Mouse (Mus musculus): ENCODE measurements at regions not wholly inside any gene's neighbourhood (a gene's known extent, or its start where the extent isn't known, plus 50 kb on each side); places are given as distances from the start of the nearest gene placed in this dataset.

GRCm38 (mm10) chr12:36913364-36913763 is 195.0 kb upstream of the Meox2 start:
- no peak for DNase-seq (ENCODE audit: low read depth, low spot score)
- no peak overlapping the region for H3K9ac ChIP-seq (ENCODE audit: control insufficient read depth, low read depth, low read length, poor library complexity, severe bottlenecking)

GRCm38 (mm10) chr12:36917576-36918106 is 190.7 kb upstream of the Meox2 start:
- Histone ChIP-seq H3K4me3 (ENCODE audit: control insufficient read depth in 1 of 2, insufficient read depth in 1 of 2, low read depth in 2 of 2, low read length in 2 of 2) (no peak overlapping the region), H3K79me2 (ENCODE audit: control insufficient read depth, insufficient read depth, low read length, poor library complexity) (no peaks in the 10 kb centered on the region), H3K9me3 (replicated peaks; ENCODE audit: insufficient read depth, low read length) (no peaks in the 10 kb centered on the region), H3K27me3 (ENCODE audit: control insufficient read depth in 1 of 2, insufficient read depth in 2 of 2, low read length in 2 of 2) (no peaks in the 10 kb centered on the region), H3K36me3 (ENCODE audit: control insufficient read depth in 1 of 2, insufficient read depth in 2 of 2, low read length in 2 of 2) (no peaks in the 10 kb centered on the region), H3K9ac (ENCODE audit: control insufficient read depth, low read depth, low read length, poor library complexity, severe bottlenecking) (no peak overlapping the region), H3K27ac (ENCODE audit: control insufficient read depth, low read depth, low read length) (no peak overlapping the region), H3K4me1 (ENCODE audit: control insufficient read depth in 1 of 2, insufficient read depth in 2 of 2, low read length in 2 of 2) (no peaks in the 10 kb centered on the region)
- TF ChIP-seq JUND (IDR thresholded peaks at IDR 0.05; ENCODE audit: low read depth, low read length), result no peak
- TF ChIP-seq TAL1 (IDR thresholded peaks at IDR 0.05; ENCODE audit: low read length), result no peak
- TF ChIP-seq POLR2A (IDR thresholded peaks at IDR 0.05; ENCODE audit: control insufficient read depth in 1 of 2, insufficient read depth in 1 of 2, low read depth in 1 of 2, low read length in 2 of 2, poor library complexity in 1 of 2), result no peak
- TF ChIP-seq GATA1 (IDR thresholded peaks at IDR 0.05; ENCODE audit: low read depth, low read length), result no peak
- no peak for TF ChIP-seq UBTF (IDR thresholded peaks at IDR 0.05; ENCODE audit: borderline replicate concordance, insufficient read depth, low read depth, low read length)
- TF ChIP-seq NRF1 (IDR thresholded peaks at IDR 0.05; ENCODE audit: insufficient read depth, low read depth, low read length, poor library complexity, severe bottlenecking), result no peak
- no peak for TF ChIP-seq MAX (IDR thresholded peaks at IDR 0.05; ENCODE audit: low read length)
- TF ChIP-seq GABPA (IDR thresholded peaks at IDR 0.05; ENCODE audit: low read depth, low read length), result no peak
- no peak for TF ChIP-seq TCF12 (IDR thresholded peaks at IDR 0.05; ENCODE audit: low read depth, low read length)
- no peak for TF ChIP-seq MYB (IDR thresholded peaks at IDR 0.05; ENCODE audit: low read depth, low read length)
- no peak for DNase-seq (ENCODE audit: low read depth, low spot score)

More at GRCm38 (mm10) chr12:36913364-36913763, 195.0 kb upstream of the Meox2 start:
- no peaks in the 10 kb centered on the region for H3K9me3 ChIP-seq (replicated peaks; ENCODE audit: insufficient read depth, low read length)
- H3K27ac ChIP-seq (ENCODE audit: control insufficient read depth, low read depth, low read length), result no peak overlapping the region
- H3K27me3 ChIP-seq (ENCODE audit: control insufficient read depth in 1 of 2, insufficient read depth in 2 of 2, low read length in 2 of 2), result no peaks in the 10 kb centered on the region
- no peak overlapping the region for H3K4me3 ChIP-seq (ENCODE audit: control insufficient read depth in 1 of 2, insufficient read depth in 1 of 2, low read depth in 2 of 2, low read length in 2 of 2)
- H3K36me3 ChIP-seq (ENCODE audit: control insufficient read depth in 1 of 2, insufficient read depth in 2 of 2, low read length in 2 of 2), result no peaks in the 10 kb centered on the region
- no peaks in the 10 kb centered on the region for H3K4me1 ChIP-seq (ENCODE audit: control insufficient read depth in 1 of 2, insufficient read depth in 2 of 2, low read length in 2 of 2)
- TF ChIP-seq MYB (IDR thresholded peaks at IDR 0.05; ENCODE audit: low read depth, low read length), result no peak
- TF ChIP-seq E2F4 (IDR thresholded peaks at IDR 0.05; ENCODE audit: borderline replicate concordance, low read depth, low read length), result no peak
- TF ChIP-seq ZMIZ1 (IDR thresholded peaks at IDR 0.05; ENCODE audit: low read depth, low read length), result no peak
- no peak for TF ChIP-seq GATA1 (IDR thresholded peaks at IDR 0.05; ENCODE audit: low read depth, low read length)
- no peak for TF ChIP-seq USF1 (IDR thresholded peaks at IDR 0.05; ENCODE audit: low read depth, low read length)
- TF ChIP-seq CHD2 (IDR thresholded peaks at IDR 0.05; ENCODE audit: low read length), result no peak
- TF ChIP-seq ZNF384 (IDR thresholded peaks at IDR 0.05; ENCODE audit: low read depth, low read length), result no peak
- TF ChIP-seq SIN3A (IDR thresholded peaks at IDR 0.05; ENCODE audit: low read length), result no peak
- no peak for TF ChIP-seq UBTF (IDR thresholded peaks at IDR 0.05; ENCODE audit: borderline replicate concordance, insufficient read depth, low read depth, low read length)
- no peak for TF ChIP-seq MAX (IDR thresholded peaks at IDR 0.05; ENCODE audit: low read length)
- TF ChIP-seq TBP (IDR thresholded peaks at IDR 0.05; ENCODE audit: low read depth, low read length), result no peak
- TF ChIP-seq EP300 (IDR thresholded peaks at IDR 0.05; ENCODE audit: low read depth in 1 of 2, low read length in 2 of 2), result no peak
- no peak for TF ChIP-seq MYC (IDR thresholded peaks at IDR 0.05; ENCODE audit: low read depth, low read length)
- TF ChIP-seq MEF2A (IDR thresholded peaks at IDR 0.05; ENCODE audit: extremely low read depth, insufficient replicate concordance, low read depth, low read length, poor library complexity, severe bottlenecking), result no peak
- no peak for TF ChIP-seq NRF1 (IDR thresholded peaks at IDR 0.05; ENCODE audit: insufficient read depth, low read depth, low read length, poor library complexity, severe bottlenecking)
- no peak for TF ChIP-seq ELF1 (IDR thresholded peaks at IDR 0.05; ENCODE audit: low read depth, low read length)
- TF ChIP-seq JUND (IDR thresholded peaks at IDR 0.05; ENCODE audit: low read depth, low read length), result no peak
- no peaks in the 10 kb centered on the region for H3K79me2 ChIP-seq (ENCODE audit: control insufficient read depth, insufficient read depth, low read length, poor library complexity)
